Mouse (Mus musculus): ENCODE results near the gene Zfp26. TPM values are rescaled to one million over a fixed set of nuclear protein-coding genes. Genes with fewer than 3 reads are reported as not detected.

Zfp26 gene
- total RNA-seq, 2 experiments from 2014 or later = 19.4 to 26.9 TPM

Other genes with a start within 250 kb of the Zfp26 start
- gene Olfr871, start 248.0 kb downstream of the Zfp26 start, total RNA-seq (2021) = not detected
- not detected for gene Olfr872, start 223.0 kb downstream of the Zfp26 start, total RNA-seq (2021)
- gene Olfr39, start 177.8 kb downstream of the Zfp26 start, total RNA-seq (2021) = not detected
- gene Olfr873, start 161.6 kb downstream of the Zfp26 start, total RNA-seq (2021) = not detected
- not detected for gene Olfr18, start 124.1 kb downstream of the Zfp26 start, total RNA-seq (2021)
- 1 to 10 TPM; 8.5 to 9.6 TPM for gene Zfp560, start 75.0 kb downstream of the Zfp26 start, total RNA-seq (2021)
- gene Zfp426, start 32.6 kb upstream of the Zfp26 start, total RNA-seq (2021) = 10 to 100 TPM; 20.2 to 21.5 TPM
- 10 to 100 TPM; 38.8 to 50.0 TPM for gene Zfp266, start 61.3 kb upstream of the Zfp26 start, total RNA-seq (2021)
- gene Zfp846, start 121.1 kb upstream of the Zfp26 start, total RNA-seq (2021) = 10 to 100 TPM in 1 of 2 experiments, 1 to 10 TPM in 1; 5.8 to 13.3 TPM
- 100 to 1,000 TPM; 295 to 301 TPM for gene Ubl5, start 182.7 kb upstream of the Zfp26 start, total RNA-seq (2021)
- gene Fbxl12, start 184.6 kb upstream of the Zfp26 start, total RNA-seq (2021) = 10 to 100 TPM; 16.8 to 24.5 TPM
- gene Pin1, start 191.9 kb upstream of the Zfp26 start, total RNA-seq (2021) = 10 to 100 TPM; 19.5 to 20.7 TPM